ENCODE assay signal across 11 mouse cellular contexts in the genomic region with DNA sequence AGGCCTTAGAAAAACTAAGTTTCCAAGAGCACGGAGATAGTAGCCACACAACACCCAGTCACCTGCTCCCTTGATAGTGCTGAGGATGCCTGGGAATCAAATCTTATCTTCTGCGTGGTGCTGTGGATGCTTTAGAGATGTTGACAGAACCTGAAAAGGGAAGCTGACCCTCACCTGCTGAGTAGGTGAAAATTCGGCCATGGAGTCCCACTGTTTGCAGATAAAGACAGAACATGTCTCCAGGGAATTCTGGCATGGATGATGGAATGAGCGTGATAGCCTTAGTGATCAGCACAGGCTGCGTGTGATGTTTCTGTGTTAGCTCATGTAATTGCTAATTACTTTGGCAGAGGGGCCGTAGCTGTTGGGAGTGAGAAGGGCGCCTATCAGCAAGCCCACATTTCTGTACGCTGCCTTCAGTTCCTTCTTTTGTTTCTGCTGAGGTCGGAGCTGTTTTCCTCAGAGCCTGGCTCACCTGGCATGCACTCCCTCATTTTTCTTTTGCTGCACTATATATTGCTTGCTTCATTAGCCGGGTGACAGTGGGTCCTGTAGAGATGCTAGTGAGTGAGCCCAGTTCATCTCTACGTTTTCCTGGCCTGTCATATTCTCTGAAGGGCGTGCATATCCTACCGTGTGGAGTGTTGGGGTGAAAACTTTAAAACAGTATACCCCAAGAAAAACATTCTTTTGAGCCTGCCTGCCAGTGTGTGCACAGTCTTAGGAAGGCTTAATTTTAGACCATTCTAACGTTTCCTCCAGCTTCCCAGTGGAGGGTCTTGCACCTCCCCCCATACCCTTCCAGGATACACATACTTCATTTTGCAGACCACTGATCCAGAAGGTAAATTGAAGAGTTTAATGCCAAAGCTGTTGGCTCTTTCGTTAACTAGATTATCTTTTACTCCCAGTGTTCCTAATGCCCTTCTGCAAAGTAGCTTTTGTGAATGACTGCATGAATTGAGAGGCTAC. TPM values are rescaled to one million over a fixed set of nuclear protein-coding genes. Genes with fewer than 3 reads are reported as not detected.
DNase-seq lines count a peak whose midpoint lies in the region; ATAC-seq lines count a peak whose summit lies in the region.
"Had no signal": no experiment of that assay in that cellular context is flagged by ENCODE, and none has a peak within 500 bp of the region (broad histone marks: within the 10 kb centered on the region; RNA-seq: fewer than 3 reads in every experiment).

No protein-coding gene starts in this region.

- no peak overlapping the region for H3K4me3 ChIP-seq in heart, embryonic 10.5 days
- H3K4me3 ChIP-seq in limb, embryonic 13.5 days: no peak overlapping the region
- H3K4me3 ChIP-seq: lung, embryonic 15.5 days; neural tube, embryonic 12.5 days had no signal

- no peaks in the 10 kb centered on the region for H3K27me3 ChIP-seq in heart, embryonic 10.5 days (ENCODE audit: insufficient read depth, poor library complexity, severe bottlenecking)
- H3K27me3 ChIP-seq in limb, embryonic 13.5 days: no peaks in the 10 kb centered on the region
- H3K27me3 ChIP-seq: lung, embryonic 15.5 days; neural tube, embryonic 12.5 days had no signal

- no peaks in the 10 kb centered on the region for H3K36me3 ChIP-seq in heart, embryonic 10.5 days
- no peaks in the 10 kb centered on the region for H3K36me3 ChIP-seq in limb, embryonic 13.5 days
- H3K36me3 ChIP-seq: lung, embryonic 15.5 days; neural tube, embryonic 12.5 days had no signal

- DNase-seq in heart, embryonic 10.5 days (ENCODE audit: low spot score): no peak
- DNase-seq in heart, postnatal 25 days (ENCODE audit: low spot score): no peak
- peak; percentile 43 for DNase-seq in retina, postnatal 1 day
- DNase-seq in retina, embryonic 14.5 days (ENCODE audit: low spot score): no peak
- no peak for DNase-seq in right cerebral cortex, postnatal 36 days (ENCODE audit: low spot score in 2 of 2)
- DNase-seq in cerebellum, adult 9-11 months: no peak
- no peak for DNase-seq in embryo, embryonic 10.5 days (ENCODE audit: low spot score)
- DNase-seq: spleen, adult 18-20 months had no signal

- no peaks in the 10 kb centered on the region for H3K9me3 ChIP-seq in heart, embryonic 10.5 days
- H3K9me3 ChIP-seq in limb, embryonic 13.5 days: no peaks in the 10 kb centered on the region
- H3K9me3 ChIP-seq: lung, embryonic 15.5 days; neural tube, embryonic 12.5 days had no signal

- H3K27ac ChIP-seq in heart, embryonic 10.5 days: peak overlapping the region; percentile 29; the same call in 1 of the 2 replicates
- H3K27ac ChIP-seq in limb, embryonic 13.5 days: peak overlapping the region; percentile 44
- H3K27ac ChIP-seq: lung, embryonic 15.5 days; neural tube, embryonic 12.5 days had no signal

- no peak for ATAC-seq in limb, embryonic 13.5 days (ENCODE audit: low FRiP score, low read depth)

- H3K4me1 ChIP-seq in heart, embryonic 10.5 days: peaks cover 79% of the 10 kb centered on the region
- peaks cover 93% of the 10 kb centered on the region for H3K4me1 ChIP-seq in limb, embryonic 13.5 days

- H3K4me2 ChIP-seq in limb, embryonic 13.5 days (replicated peaks): peak overlapping the region; percentile 19; the same call in 1 of the 2 replicates
- H3K4me2 ChIP-seq: lung, embryonic 15.5 days; neural tube, embryonic 12.5 days had no signal

- H3K9ac ChIP-seq in limb, embryonic 13.5 days: no peak overlapping the region
- H3K9ac ChIP-seq: lung, embryonic 15.5 days had no signal

- intact Hi-C loops in heart, postnatal 25 days (cut with DNase I): no loop called here

- 47% methylated on average over 15 of the region's 15 CpGs for WGBS in heart, embryonic 10.5 days
- 45% methylated on average over 15 of the region's 15 CpGs for WGBS in limb, embryonic 13.5 days

RNA-seq across cellular contexts. Expression of a gene that starts 21.6 kb away (rescaled TPM):
- polyA plus RNA-seq in heart, embryonic 10.5 days (2016; fragmentation: Nextera tagmentation; extraction: Ambion mirVana): 11.2 and 16.8 TPM in 2 replicates
- 10 to 100 TPM; 19.3 to 19.5 TPM for total RNA-seq in heart, postnatal 25 days (2021)
- 39.9 and 43.5 TPM in 2 replicates for polyA plus RNA-seq in limb, embryonic 13.5 days (2015; fragmentation: Nextera tagmentation; extraction: Ambion mirVana)
